Mouse (Mus musculus) embryonic stem cell, embryonic (primary cell): ENCODE data around the gene Pnpla2.

Source experiments
- CTCF ChIA-PET, 4 experiments: fragments of 300-600 bp in 2 of 4; fragments of 350-600 bp in 2 of 4; sonication (Branson Sonifier 250); formaldehyde crosslinking; loops; one replicate each; lab custom pipeline; 2022; ENCODE audit warnings: inconsistent platforms in 2 of 4; lab: Charles Lee
- POLR2A ChIA-PET, 4 experiments: fragments of 300-600 bp in 2 of 4; fragments of 350-600 bp in 2 of 4; sonication (Branson Sonifier 250); formaldehyde crosslinking; loops; one replicate each; lab custom pipeline; 2022; ENCODE audit warnings: antibody characterized with exemption in 4 of 4, inconsistent platforms in 1 of 4; lab: Charles Lee

Pnpla2 gene

DNA sequence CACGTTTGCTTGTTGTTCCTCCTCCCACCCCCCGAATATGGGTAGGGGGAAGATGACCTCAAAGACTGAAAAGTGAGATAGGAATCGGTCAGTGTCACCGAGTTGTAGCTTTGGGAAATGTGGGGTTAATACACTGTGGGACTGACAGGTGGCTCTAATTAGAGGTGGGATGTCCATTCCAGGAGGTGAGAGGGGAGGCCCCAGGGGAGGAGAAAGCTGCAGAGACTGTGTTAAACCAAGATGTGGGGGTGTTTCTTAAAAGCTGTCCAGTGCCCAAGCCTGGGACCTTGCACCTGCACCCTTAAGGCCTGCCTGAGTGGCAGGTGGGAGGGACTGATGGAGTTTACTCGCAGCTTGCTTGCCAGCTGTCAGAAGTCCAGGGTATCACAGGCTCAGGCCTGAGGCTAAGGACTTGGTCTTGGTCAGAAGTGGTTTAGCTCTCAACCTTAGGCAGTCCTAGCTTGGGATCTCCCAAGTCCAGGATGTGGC, 7.4 kb downstream of the Pnpla2 start:
- POLR2A ChIA-PET = interaction anchor here (0.5 to 38.4 kb wide), 17 partner anchors 3 to 911 kb away, joined by 3 to 944 read pairs (median 6); partner anchors contain the start of genes Polr2l (in 4 of the 4), Tspan4 (in 4 of the 4), Cd151 (in 2 of the 4) and Cracr2b (in 2 of the 4)
- CTCF ChIA-PET = interaction anchor here in 3 of 4 experiments (0.6 to 2.1 kb wide), 8 partner anchors 14 to 1413 kb away, joined by 3 to 11 read pairs (median 4); partner anchors contain the start of genes Msx3 (in 1 of the 3), Rplp2 (in 1 of the 3) and Sct (in 1 of the 3)

DNA sequence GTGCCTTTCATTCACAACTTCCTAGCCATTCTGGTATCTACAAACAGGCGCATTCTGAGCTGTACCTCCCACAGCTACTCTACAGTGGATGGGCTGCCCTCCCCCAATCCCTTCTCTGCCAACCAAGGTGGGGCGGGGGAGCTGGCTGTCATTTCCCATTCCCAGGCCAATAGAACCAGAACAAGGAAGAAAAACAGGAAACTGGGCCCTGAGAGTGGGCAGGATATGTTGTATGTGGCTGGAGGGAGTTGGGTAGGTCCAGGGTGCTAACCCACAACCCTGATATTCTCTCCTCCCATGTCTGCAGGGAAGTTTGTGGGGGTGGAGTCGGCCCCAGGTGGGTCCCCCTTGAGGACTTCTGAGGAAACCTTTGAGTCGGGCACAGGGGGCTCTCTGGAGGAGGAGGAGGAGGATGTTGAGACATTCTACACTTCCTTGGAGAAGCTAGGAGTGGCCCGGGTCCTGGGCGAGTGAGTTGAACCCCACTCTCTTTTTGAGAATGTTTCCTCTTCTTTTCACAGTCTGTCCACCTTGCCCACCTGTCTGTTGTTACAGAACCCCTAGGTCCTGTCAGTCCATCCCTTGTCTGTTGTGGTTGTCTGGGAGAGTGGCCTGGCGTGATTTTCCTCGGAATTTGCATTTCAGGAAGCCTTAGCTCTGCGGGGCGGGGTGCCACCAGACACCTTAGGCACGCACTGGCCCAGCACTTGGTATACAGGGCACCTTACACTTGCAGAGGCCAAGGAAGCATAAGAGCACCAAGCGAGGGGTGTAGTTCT, 9.0 kb downstream of the Pnpla2 start:
- CTCF ChIA-PET = interaction anchor here in 3 of 4 experiments (0.5 to 2.1 kb wide), 12 partner anchors 8 to 55 kb away, joined by 3 to 5 read pairs (median 4); partner anchors contain the start of genes Polr2l (in 1 of the 3) and Tspan4 (in 1 of the 3)
- POLR2A ChIA-PET = interaction anchor here (0.5 to 38.4 kb wide), 22 partner anchors 3 to 416 kb away, joined by 3 to 944 read pairs (median 5); partner anchors contain the start of genes Polr2l (in 3 of the 4), Tspan4 (in 3 of the 4), Cd151 (in 2 of the 4) and Cracr2b (in 2 of the 4)

DNA sequence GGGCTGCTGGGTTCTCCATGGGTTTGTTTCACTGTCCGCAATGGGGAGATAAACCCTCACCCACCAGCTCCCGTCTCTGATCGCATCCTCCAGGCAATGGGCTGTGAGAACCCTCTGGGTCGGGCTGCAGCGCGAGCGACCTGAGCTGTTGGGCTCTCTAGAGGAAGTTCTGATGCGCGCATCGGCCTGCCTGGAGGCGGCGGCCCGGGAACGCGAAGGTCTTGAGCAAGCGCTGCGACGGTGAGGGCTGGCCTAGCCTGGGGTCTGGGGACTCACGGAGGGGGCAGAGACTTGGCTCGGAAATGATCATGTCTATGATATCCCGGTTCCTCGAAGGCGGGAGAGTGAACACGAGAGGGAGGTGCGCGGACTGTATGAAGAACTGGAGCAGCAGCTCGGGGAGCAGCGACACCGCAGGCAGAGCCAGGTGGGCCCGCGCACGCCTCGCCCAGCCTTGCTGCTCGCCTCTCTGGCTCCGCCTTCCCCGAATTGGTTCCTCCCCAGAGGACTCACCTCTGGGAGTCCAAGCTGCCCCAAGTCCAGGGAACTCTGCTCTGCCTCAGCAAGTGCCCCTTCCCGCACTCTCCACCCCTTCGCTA, 9.7 kb downstream of the Pnpla2 start:
- ChIA-PET POLR2A (interaction anchor here (0.6 to 38.4 kb wide), 27 partner anchors 3 to 365 kb away, joined by 3 to 944 read pairs (median 4); partner anchors contain the start of genes Cd151 (in 2 of the 4), Cracr2b (in 2 of the 4), Pidd1 (in 2 of the 4) and Pnpla2 (in 2 of the 4)), CTCF (interaction anchor here in 3 of 4 experiments (0.5 to 1.7 kb wide), 19 partner anchors 9 to 241 kb away, joined by 3 to 12 read pairs (median 4); partner anchors contain the start of genes Eps8l2 (in 1 of the 3), Pnpla2 (in 1 of the 3), Polr2l (in 1 of the 3) and Tspan4 (in 1 of the 3))

DNA sequence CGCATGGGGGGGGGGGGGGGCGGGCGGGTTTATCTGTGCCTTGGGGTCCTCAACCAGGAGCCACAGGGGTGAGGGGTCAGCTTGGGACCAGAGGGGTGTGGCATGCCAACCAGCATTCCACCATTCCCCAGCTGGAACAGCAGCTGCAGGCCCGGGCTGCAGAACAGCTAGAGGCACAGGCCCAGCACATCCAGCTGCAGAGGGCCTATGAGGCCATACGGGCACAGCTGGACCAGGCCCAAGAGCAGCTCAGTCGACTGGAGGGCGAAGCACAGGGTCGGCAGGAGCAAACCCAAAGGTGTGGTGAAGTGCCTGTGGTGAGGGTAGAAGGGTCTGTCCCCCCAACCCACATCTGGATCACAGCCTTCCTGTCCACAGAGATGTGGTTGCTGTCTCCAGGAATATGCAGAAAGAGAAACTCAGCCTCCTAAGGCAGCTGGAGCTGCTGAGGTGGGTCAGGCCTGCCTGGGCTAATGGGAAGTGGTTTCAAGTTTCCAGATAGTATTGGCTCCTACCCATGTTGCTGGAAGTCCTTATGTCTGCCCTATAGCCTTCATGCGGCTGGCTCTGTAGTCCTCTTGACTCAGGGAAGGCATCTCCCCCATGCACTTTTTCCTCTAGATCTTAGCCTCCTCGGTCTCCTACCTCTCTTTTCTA, 10.5 kb downstream of the Pnpla2 start:
- CTCF ChIA-PET = interaction anchor here in 3 of 4 experiments (0.6 to 1.7 kb wide), 18 partner anchors 10 to 242 kb away, joined by 3 to 12 read pairs (median 4); partner anchors contain the start of genes Eps8l2 (in 1 of the 3), Pnpla2 (in 1 of the 3), Polr2l (in 1 of the 3) and Tspan4 (in 1 of the 3)
- POLR2A ChIA-PET = interaction anchor here in 3 of 4 experiments (0.6 to 38.4 kb wide), 27 partner anchors 2 to 366 kb away, joined by 3 to 944 read pairs (median 5); partner anchors contain the start of genes Polr2l (in 3 of the 3), Tspan4 (in 3 of the 3), Cd151 (in 2 of the 3) and Cracr2b (in 2 of the 3)

DNA sequence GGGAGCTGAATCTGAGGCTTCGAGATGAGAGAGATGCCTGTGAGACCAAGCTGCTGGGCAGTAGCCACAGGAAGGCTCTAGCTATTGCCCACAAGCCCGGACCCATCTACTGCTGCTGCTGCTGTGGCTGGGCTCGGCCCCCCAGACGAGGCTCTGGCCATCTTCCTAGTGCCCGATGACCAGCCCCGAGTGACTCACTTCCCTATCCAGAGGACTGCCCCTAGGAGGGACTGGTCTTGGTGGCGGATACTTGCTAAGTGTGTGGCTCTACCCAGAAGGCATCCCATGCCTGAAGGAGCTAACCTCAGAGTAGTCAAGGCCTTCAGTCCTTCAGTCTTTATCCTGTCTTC, 11.0 kb downstream of the Pnpla2 start:
- ChIA-PET POLR2A (interaction anchor here (0.7 to 38.4 kb wide), 19 partner anchors 1 to 92 kb away, joined by 3 to 944 read pairs (median 5); partner anchors contain the start of genes Pnpla2 (in 3 of the 4), Polr2l (in 3 of the 4), Tspan4 (in 3 of the 4) and Cd151 (in 2 of the 4)), CTCF (interaction anchor here in 2 of 4 experiments (1.0 to 1.7 kb wide), 6 partner anchors 11 to 71 kb away, joined by 3 to 10 read pairs (median 4); partner anchors contain the start of gene Pnpla2 (in 1 of the 2))

DNA sequence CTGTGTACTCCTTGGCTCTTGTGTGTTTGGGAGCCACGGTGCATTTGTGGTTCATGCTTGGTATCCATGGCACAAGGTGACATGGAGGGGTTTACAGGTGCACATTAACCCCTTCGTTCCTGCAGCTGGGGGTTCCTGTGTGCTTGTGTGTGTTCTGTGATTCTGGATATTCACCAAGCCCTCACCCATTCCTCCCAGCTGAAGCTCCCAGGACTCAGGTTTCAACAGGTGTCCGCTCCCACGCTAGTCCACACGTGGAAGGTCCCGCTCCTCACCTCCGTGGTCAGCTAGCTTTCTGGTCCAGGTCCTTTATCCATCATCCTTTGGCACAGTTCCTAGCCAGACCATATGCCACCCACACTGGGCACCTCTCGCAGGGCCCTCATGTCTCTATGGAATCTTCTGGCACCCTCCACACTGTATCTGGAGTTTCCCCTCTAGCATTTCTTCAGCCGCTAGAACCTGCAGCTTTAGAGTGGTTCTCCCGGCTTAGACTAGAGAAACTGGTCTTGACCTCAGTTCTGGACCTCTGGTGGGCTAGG, 11.7 kb downstream of the Pnpla2 start:
- ChIA-PET POLR2A (interaction anchor here (0.6 to 38.4 kb wide), 19 partner anchors 1 to 122 kb away, joined by 3 to 944 read pairs (median 6); partner anchors contain the start of genes Rplp2 (in 4 of the 4), Pnpla2 (in 3 of the 4), Cd151 (in 2 of the 4) and Cend1 (in 2 of the 4)), CTCF (interaction anchor here in 3 of 4 experiments (0.6 to 3.3 kb wide), 10 partner anchors 8 to 75 kb away, joined by 3 to 22 read pairs (median 4); partner anchors contain the start of genes Pnpla2 (in 1 of the 3) and Taldo1 (in 1 of the 3))

DNA sequence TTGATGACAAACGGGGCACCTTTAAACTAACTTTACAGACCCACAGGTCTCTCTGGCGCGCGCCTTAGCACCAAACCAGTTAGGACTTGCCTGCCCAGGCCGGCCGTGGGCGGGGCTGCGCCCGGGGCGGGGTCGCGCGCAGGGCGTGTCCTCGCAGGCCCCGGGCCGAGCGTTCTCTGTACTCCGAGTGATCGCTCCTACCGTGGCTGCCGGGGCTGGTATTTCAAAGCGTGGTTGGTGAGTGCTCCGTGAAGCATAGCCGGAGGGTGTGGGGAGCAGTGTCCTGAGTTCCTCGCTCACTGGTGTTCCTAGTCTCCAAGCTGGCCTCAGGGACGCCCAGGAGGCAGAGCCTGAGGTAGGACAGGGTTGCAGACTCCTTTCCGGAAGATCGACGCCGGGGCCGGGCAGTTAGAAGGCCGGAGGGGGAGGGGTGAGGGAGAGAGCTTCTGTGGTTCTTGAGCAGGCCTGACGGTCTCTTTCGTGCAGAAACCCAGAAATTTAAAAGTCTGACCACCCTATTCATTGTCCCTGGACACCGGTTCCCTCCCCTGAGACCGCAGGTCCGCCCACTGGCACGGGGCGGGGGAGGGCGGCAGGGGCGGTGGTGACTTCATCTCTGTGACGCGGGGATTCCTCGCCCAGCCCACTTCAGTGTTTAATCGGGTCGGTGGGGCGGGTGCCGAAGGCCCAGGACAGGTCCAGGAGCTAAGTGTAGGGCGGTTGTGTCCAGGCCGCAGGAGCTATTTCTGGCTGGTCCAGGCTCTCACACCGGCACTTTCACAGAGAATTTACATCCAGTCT, 12.4 kb downstream of the Pnpla2 start, which contains the start of gene Cd151:
TSS of gene Cd151 (plus strand) at position 163 of the 801 bp plus-strand sequence.
- ChIA-PET POLR2A (interaction anchor here (0.6 to 38.4 kb wide), 40 partner anchors 0 to 615 kb away, joined by 3 to 944 read pairs (median 6); partner anchors contain the start of genes Pnpla2 (in 4 of the 4), Rplp2 (in 4 of the 4), Cracr2b (in 3 of the 4) and Cd151 (in 2 of the 4)), CTCF (interaction anchor here in 3 of 4 experiments (0.6 to 3.8 kb wide), 15 partner anchors 8 to 189 kb away, joined by 3 to 46 read pairs (median 5); partner anchors contain the start of genes Chid1 (in 1 of the 3), Cracr2b (in 1 of the 3), Pidd1 (in 1 of the 3) and Pnpla2 (in 1 of the 3))

DNA sequence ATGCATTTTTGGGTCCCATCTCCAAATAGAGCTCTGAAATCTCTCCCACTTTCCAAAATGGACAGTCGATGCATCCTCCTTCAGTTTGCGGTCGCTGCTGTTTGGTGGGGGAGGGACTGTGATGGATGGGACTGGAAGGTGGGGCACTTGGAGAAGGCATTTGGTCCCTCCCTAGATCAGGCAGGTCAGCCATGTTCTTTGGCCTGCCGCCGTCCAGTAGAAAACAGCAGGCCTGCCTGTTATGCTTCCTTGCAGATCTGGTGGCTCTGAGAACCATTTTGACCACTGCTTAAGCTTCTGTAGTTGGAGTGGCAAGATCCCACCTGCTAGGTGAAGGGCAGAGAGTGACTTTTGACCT, 13.1 kb downstream of the Pnpla2 start:
- ChIA-PET CTCF (interaction anchor here (0.6 to 3.8 kb wide), 25 partner anchors 8 to 243 kb away, joined by 3 to 46 read pairs (median 5); partner anchors contain the start of genes Chid1 (in 1 of the 4), Cracr2b (in 1 of the 4), Pidd1 (in 1 of the 4) and Pnpla2 (in 1 of the 4)), POLR2A (interaction anchor here (0.5 to 38.4 kb wide), 64 partner anchors 1 to 627 kb away, joined by 3 to 944 read pairs (median 4); partner anchors contain the start of genes Cracr2b (in 3 of the 4), Pnpla2 (in 3 of the 4), Rplp2 (in 3 of the 4) and Cd151 (in 2 of the 4))

DNA sequence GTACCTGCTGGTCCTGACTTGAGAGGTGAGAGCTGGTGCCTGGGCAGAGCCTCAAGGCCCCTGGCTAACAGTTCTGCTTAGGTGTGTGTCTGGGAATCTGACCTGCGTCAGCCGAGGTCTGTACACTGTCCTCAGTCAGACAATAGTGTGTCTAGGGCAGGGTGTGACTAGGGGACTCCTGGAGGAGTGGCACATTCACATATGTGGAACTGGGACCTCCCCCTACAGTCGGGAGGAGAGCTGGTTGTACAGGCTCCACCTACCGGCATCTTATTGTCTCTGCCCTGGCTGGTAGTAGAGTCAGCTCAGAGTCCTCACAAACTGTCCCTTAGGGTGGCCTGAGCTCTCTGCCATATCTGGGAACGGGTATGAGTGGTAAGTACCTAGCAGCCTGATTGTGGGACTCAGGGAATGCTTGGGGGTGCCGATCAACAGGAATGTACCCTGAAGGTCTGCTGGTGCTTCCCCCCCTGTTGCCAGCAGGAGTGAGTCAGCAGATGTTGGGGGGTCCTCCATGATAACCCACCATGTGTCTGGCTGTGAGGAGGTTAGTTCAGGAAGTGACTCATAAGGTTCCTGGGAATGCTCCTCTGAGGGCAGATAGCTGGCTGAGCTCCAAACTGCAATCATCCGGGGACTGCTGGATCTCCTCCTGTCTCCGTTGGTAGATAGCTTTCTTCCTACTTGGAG, 13.7 kb downstream of the Pnpla2 start:
- ChIA-PET CTCF (interaction anchor here (0.5 to 3.8 kb wide), 34 partner anchors 8 to 655 kb away, joined by 3 to 46 read pairs (median 4); partner anchors contain the start of genes Chid1 (in 1 of the 4), Cracr2b (in 1 of the 4), Pidd1 (in 1 of the 4) and Pnpla2 (in 1 of the 4)), POLR2A (interaction anchor here (0.5 to 38.4 kb wide), 72 partner anchors 1 to 628 kb away, joined by 3 to 944 read pairs (median 4); partner anchors contain the start of genes Cracr2b (in 3 of the 4), Pnpla2 (in 3 of the 4), Rplp2 (in 3 of the 4) and Cd151 (in 2 of the 4))

DNA sequence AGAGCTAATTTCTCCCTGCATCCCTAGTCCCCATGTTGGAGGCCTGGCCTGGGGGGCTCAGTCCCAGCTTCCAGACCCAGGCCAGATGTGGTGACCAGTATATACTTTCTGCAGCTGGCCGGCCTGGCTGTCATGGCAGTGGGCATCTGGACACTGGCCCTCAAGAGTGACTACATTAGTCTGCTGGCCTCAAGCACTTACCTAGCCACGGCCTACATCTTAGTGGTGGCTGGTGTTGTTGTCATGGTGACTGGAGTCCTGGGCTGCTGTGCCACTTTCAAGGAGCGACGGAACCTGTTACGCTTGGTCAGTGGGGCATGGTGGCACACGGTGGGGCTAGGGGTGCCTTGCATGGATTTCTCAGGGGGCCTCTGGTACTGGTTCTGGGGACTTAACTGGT, 14.4 kb downstream of the Pnpla2 start:
- CTCF ChIA-PET = interaction anchor here in 3 of 4 experiments (0.6 to 3.8 kb wide), 19 partner anchors 10 to 656 kb away, joined by 3 to 46 read pairs (median 4); partner anchors contain the start of genes Chid1 (in 1 of the 3), Cracr2b (in 1 of the 3), Pidd1 (in 1 of the 3) and Pnpla2 (in 1 of the 3)
- POLR2A ChIA-PET = interaction anchor here (0.5 to 38.4 kb wide), 40 partner anchors 2 to 523 kb away, joined by 3 to 944 read pairs (median 5); partner anchors contain the start of genes Cracr2b (in 3 of the 4), Pnpla2 (in 3 of the 4), Rplp2 (in 3 of the 4) and Cd151 (in 2 of the 4)

DNA sequence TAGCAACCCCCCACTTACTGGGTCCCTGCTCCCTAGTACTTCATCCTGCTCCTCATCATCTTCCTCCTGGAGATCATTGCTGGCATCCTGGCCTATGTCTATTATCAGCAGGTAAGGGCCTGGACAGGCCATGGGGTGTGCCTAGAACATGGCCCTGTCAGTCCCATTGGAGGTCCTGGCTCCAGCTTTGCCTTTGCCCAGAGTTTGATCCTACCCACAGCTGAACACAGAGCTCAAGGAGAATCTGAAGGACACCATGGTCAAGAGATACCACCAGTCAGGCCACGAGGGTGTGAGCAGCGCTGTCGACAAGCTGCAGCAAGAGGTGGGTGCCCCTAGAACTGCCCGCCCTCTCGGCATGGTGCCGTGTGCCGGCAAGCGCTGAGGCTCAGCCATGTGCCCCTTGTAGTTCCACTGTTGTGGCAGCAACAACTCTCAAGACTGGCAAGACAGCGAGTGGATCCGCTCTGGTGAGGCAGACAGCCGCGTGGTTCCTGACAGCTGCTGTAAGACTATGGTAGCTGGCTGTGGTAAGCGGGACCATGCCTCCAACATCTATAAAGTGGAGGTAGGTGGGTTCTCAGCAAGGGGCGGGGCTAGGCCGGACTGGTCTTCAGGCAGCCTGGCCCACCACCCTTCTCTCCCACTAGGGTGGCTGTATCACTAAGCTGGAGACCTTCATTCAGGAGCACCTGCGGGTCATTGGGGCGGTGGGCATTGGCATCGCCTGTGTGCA, 15.1 kb downstream of the Pnpla2 start:
- ChIA-PET POLR2A (interaction anchor here (0.5 to 38.4 kb wide), 16 partner anchors 3 to 411 kb away, joined by 3 to 944 read pairs (median 10); partner anchors contain the start of genes Cracr2b (in 3 of the 4), Pnpla2 (in 3 of the 4), Cd151 (in 2 of the 4) and Pidd1 (in 2 of the 4)), CTCF (interaction anchor here in 3 of 4 experiments (0.5 to 3.8 kb wide), 7 partner anchors 11 to 67 kb away, joined by 3 to 46 read pairs (median 7); partner anchors contain the start of genes Cracr2b (in 1 of the 3), Pnpla2 (in 1 of the 3) and Rplp2 (in 1 of the 3))

DNA sequence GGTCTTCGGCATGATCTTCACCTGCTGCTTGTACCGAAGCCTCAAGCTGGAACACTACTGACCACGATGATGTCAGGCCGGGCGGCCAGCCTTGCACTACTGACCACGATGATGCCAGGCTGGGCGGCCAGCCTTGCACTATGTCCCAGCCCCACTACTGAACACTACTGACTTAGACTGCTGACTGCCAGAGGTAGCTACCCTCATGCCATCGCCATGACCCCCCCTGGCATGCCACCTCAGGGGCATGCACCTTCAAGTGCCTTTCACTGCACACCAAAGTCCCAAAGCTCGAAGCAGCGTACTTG, 15.6 kb downstream of the Pnpla2 start:
- CTCF ChIA-PET = interaction anchor here (0.5 to 3.8 kb wide), 6 partner anchors 10 to 67 kb away, joined by 3 to 46 read pairs (median 6); partner anchors contain the start of gene Cracr2b (in 1 of the 4)
- POLR2A ChIA-PET = interaction anchor here in 3 of 4 experiments (0.5 to 38.4 kb wide), 13 partner anchors 3 to 771 kb away, joined by 3 to 944 read pairs (median 5); partner anchors contain the start of genes Cd151 (in 2 of the 3), Cracr2b (in 2 of the 3), Pnpla2 (in 2 of the 3) and Rplp2 (in 2 of the 3)

DNA sequence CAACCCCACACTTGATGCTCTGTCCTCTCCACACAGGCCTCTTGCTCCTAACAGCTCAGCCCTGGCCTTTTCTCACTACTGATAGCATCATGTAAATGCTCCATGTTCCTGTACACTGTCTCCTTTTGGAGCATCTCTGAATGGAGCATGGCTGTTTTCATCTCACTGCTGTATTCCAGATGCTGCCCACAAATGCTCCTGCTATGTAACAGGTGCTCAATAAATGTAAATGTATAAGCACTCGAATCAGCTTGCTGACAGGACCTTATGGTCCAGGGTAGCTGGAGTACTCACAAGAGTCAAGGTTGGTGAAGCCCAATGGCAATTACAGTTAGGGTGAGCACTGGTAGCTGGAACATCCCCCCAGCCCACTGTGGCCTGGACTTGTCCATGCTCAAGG, 16.2 kb downstream of the Pnpla2 start:
- CTCF ChIA-PET = interaction anchor here in 3 of 4 experiments (0.6 to 2.0 kb wide), 5 partner anchors 10 to 626 kb away, joined by 3 to 10 read pairs (median 5); partner anchors contain the start of gene Cracr2b (in 1 of the 3)
- POLR2A ChIA-PET = interaction anchor here in 3 of 4 experiments (0.7 to 38.4 kb wide), 9 partner anchors 2 to 771 kb away, joined by 3 to 944 read pairs (median 7); partner anchors contain the start of genes Cd151 (in 2 of the 3), Cracr2b (in 2 of the 3), Pnpla2 (in 2 of the 3) and Rplp2 (in 2 of the 3)
